Mouse (Mus musculus) adrenal gland, postnatal 4 days (tissue): ENCODE measurements at regions not wholly inside any gene's neighbourhood (a gene's known extent, or its start where the extent isn't known, plus 50 kb on each side); places are given as distances from the start of the nearest gene placed in this dataset.

Experiments
- DNase-seq, 2 experiments: peaks; one replicate each; pipeline ENCODE4 v3.0.0; 2021 to 2022; ENCODE audit warnings: low spot score in 2 of 2, mixed read lengths in 2 of 2

GRCm38 (mm10) chr2:47053689-47054088 lies 1760.2 kb upstream of the Acvr2a start:
- DNase-seq, result no peak

- DNase-seq, result no peak
Measured at GRCm38 (mm10) chr2:47074191-47074590, 1739.7 kb upstream of the Acvr2a start.

- DNase-seq, result no peak
Measured at GRCm38 (mm10) chr2:47075225-47075624, 1738.7 kb upstream of the Acvr2a start.

GRCm38 (mm10) chr2:47088635-47089034 lies 1725.3 kb upstream of the Acvr2a start:
- DNase-seq, result no peak

GRCm38 (mm10) chr2:47095993-47096392 lies 1717.9 kb upstream of the Acvr2a start:
- peak in 1 of 2 experiments; percentile 3 for DNase-seq

GRCm38 (mm10) chr2:47139435-47139834 lies 1674.5 kb upstream of the Acvr2a start:
- DNase-seq, result no peak

GRCm38 (mm10) chr2:47184067-47184802 lies 1629.7 kb upstream of the Acvr2a start:
- no peak for DNase-seq
